Mouse (Mus musculus): ENCODE data around the gene Mef2a. TPM values are rescaled to one million over a fixed set of nuclear protein-coding genes. Genes with fewer than 3 reads are reported as not detected.

Gene Mef2a
- total and polyA plus RNA-seq, 3 experiments: 9.6 to 13.4 TPM; not detected in 1

DNA sequence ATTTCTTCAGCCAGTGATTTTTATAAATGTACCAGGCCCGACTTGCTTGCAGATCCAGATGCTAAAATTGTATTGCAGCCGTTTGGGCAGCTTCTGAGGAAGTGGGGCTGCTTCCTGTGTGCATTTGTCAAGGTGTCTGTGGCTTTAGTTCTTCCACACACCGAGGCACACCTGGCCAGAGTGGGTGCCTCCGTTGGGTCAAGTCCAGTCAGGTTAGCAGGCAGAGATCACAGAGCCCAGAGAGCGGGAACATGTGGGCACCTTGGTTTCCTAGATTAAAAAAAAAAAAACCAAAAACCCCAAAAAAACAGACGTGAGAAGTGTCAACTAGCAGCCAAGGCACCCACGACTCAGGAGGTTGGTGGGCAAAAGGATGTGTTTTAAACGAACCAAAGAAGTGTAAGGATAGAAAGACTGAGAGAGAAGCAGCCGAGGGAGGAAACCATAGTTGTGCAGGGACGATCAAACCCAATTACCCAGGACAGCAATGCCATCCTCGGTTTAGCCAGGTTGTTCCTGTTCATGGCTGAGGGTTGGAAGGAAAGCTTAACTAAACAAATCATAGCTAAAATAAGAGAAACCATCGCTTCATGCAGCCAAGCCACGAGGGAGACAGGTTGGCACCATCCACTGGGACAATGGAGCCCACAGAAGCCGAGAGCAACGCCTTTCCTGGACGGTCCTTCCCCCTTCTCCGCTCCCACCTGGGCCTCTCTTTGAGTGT is 47.1 kb upstream of the Mef2a start:
- Histone ChIP-seq H3K79me2 (ENCODE audit: control insufficient read depth, insufficient read depth, low read length, poor library complexity) (no peaks in the 10 kb centered on the region), H3K4me1 (ENCODE audit: control insufficient read depth in 1 of 2, insufficient read depth in 2 of 2, low read length in 2 of 2) (0 out of 4 replicates have a peak, but pooled peaks cover 0 to 8% of the 10 kb centered on the region in 2 experiments), H3K27me3 (ENCODE audit: control insufficient read depth in 1 of 2, insufficient read depth in 2 of 2, low read length in 2 of 2) (no peaks in the 10 kb centered on the region; a peak in 1 of 4 replicates), H3K27ac (ENCODE audit: control insufficient read depth, low read depth, low read length) (no peak overlapping the region), H3K36me3 (ENCODE audit: control insufficient read depth in 1 of 2, insufficient read depth in 2 of 2, low read length in 2 of 2) (no peaks in the 10 kb centered on the region), H3K9ac (ENCODE audit: control insufficient read depth, low read depth, low read length, poor library complexity, severe bottlenecking) (no peak overlapping the region), H3K9me3 (replicated peaks; ENCODE audit: insufficient read depth, low read length) (no peaks in the 10 kb centered on the region), H3K4me3 (ENCODE audit: control insufficient read depth in 1 of 2, insufficient read depth in 1 of 2, low read depth in 2 of 2, low read length in 2 of 2) (no peak overlapping the region)
- no peak for DNase-seq (ENCODE audit: low read depth, low spot score)
- no peak for TF ChIP-seq KAT2A (conservative IDR thresholded peaks at IDR 0.05; ENCODE audit: low read depth, low read length)
- TF ChIP-seq MAFK (IDR thresholded peaks at IDR 0.05; ENCODE audit: borderline replicate concordance, low read depth, low read length): no peak
- TF ChIP-seq ETS1 (IDR thresholded peaks at IDR 0.05; ENCODE audit: low read depth, low read length): no peak
- TF ChIP-seq MXI1 (IDR thresholded peaks at IDR 0.05; ENCODE audit: low read depth, low read length): no peak
- TF ChIP-seq MEF2A (IDR thresholded peaks at IDR 0.05; ENCODE audit: extremely low read depth, insufficient replicate concordance, low read depth, low read length, poor library complexity, severe bottlenecking): no peak
- no peak for TF ChIP-seq MYC (IDR thresholded peaks at IDR 0.05; ENCODE audit: low read depth, low read length)
- TF ChIP-seq NELFE (IDR thresholded peaks at IDR 0.05; ENCODE audit: low read depth, low read length): no peak
- TF ChIP-seq ZC3H11A (IDR thresholded peaks at IDR 0.05; ENCODE audit: low read depth, low read length): no peak
- TF ChIP-seq UBTF (IDR thresholded peaks at IDR 0.05; ENCODE audit: borderline replicate concordance, insufficient read depth, low read depth, low read length): no peak
- TF ChIP-seq ZKSCAN1 (IDR thresholded peaks at IDR 0.05; ENCODE audit: low read depth, low read length): no peak
- TF ChIP-seq MAX (IDR thresholded peaks at IDR 0.05; ENCODE audit: low read length): no peak
- TF ChIP-seq CHD2 (IDR thresholded peaks at IDR 0.05; ENCODE audit: low read length): no peak
- no peak for TF ChIP-seq POLR2AphosphoS5 (IDR thresholded peaks at IDR 0.05; ENCODE audit: borderline replicate concordance, low read depth, low read length)
- no peak for TF ChIP-seq USF1 (IDR thresholded peaks at IDR 0.05; ENCODE audit: low read depth, low read length)
- no peak for TF ChIP-seq JUND (IDR thresholded peaks at IDR 0.05; ENCODE audit: low read depth, low read length)
- TF ChIP-seq POLR2A (IDR thresholded peaks at IDR 0.05; ENCODE audit: control insufficient read depth in 1 of 2, insufficient read depth in 1 of 2, low read depth in 1 of 2, low read length in 2 of 2, poor library complexity in 1 of 2): no peak
- no peak for TF ChIP-seq ZNF384 (IDR thresholded peaks at IDR 0.05; ENCODE audit: low read depth, low read length)
- no peak for TF ChIP-seq GATA1 (IDR thresholded peaks at IDR 0.05; ENCODE audit: low read depth, low read length)

DNA sequence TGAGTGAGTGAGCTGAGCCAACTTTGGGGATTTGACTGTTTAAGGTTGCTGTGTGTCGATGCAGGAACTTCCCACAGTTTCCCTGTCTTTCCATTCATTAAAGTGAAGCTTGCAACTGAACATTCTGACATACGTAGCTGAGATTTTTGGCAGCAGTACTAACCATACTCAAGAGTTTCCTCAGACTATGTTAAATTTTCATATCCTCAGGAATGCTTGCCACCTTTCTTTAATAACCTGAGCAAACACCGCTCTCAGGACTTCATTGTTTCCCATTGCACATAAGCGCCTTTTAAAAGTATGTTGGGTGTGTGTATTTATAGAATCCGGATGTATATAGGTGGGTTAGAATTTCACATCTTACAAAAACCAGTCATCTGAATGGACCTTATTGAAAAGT is 45.5 kb upstream of the Mef2a start:
- Histone ChIP-seq H3K4me1 (ENCODE audit: control insufficient read depth in 1 of 2, insufficient read depth in 2 of 2, low read length in 2 of 2) (0 out of 4 replicates have a peak, but pooled peaks cover 0 to 8% of the 10 kb centered on the region in 2 experiments), H3K36me3 (ENCODE audit: control insufficient read depth in 1 of 2, insufficient read depth in 2 of 2, low read length in 2 of 2) (no peaks in the 10 kb centered on the region), H3K27ac (ENCODE audit: control insufficient read depth, low read depth, low read length) (no peak overlapping the region), H3K79me2 (ENCODE audit: control insufficient read depth, insufficient read depth, low read length, poor library complexity) (no peaks in the 10 kb centered on the region), H3K27me3 (ENCODE audit: control insufficient read depth in 1 of 2, insufficient read depth in 2 of 2, low read length in 2 of 2) (no peaks in the 10 kb centered on the region; a peak in 1 of 4 replicates), H3K9ac (ENCODE audit: control insufficient read depth, low read depth, low read length, poor library complexity, severe bottlenecking) (no peak overlapping the region), H3K9me3 (replicated peaks; ENCODE audit: insufficient read depth, low read length) (no peaks in the 10 kb centered on the region), H3K4me3 (ENCODE audit: control insufficient read depth in 1 of 2, insufficient read depth in 1 of 2, low read depth in 2 of 2, low read length in 2 of 2) (no peak overlapping the region)
- TF ChIP-seq ZC3H11A (IDR thresholded peaks at IDR 0.05; ENCODE audit: low read depth, low read length) (no peak), MAFK (IDR thresholded peaks at IDR 0.05; ENCODE audit: borderline replicate concordance, low read depth, low read length) (no peak), ELF1 (IDR thresholded peaks at IDR 0.05; ENCODE audit: low read depth, low read length) (no peak), CTCF (IDR thresholded peaks at IDR 0.05 in 2 of 3, conservative IDR thresholded peaks at IDR 0.05 in 1 of 3; ENCODE audit: control insufficient read depth in 1 of 3, insufficient read depth in 1 of 3, low read depth in 2 of 3, low read length in 3 of 3, poor library complexity in 1 of 3, severe bottlenecking in 1 of 3) (no peak), BHLHE40 (IDR thresholded peaks at IDR 0.05; ENCODE audit: borderline replicate concordance, low read depth, low read length) (no peak), POLR2A (IDR thresholded peaks at IDR 0.05; ENCODE audit: control insufficient read depth in 1 of 2, insufficient read depth in 1 of 2, low read depth in 1 of 2, low read length in 2 of 2, poor library complexity in 1 of 2) (no peak), TCF12 (IDR thresholded peaks at IDR 0.05; ENCODE audit: low read depth, low read length) (no peak), RAD21 (IDR thresholded peaks at IDR 0.05; ENCODE audit: low read depth, low read length) (no peak), MAZ (IDR thresholded peaks at IDR 0.05; ENCODE audit: low read depth, low read length) (no peak), E2F4 (IDR thresholded peaks at IDR 0.05; ENCODE audit: borderline replicate concordance, low read depth, low read length) (no peak), CHD1 (IDR thresholded peaks at IDR 0.05; ENCODE audit: low read depth, low read length) (no peak), EP300 (IDR thresholded peaks at IDR 0.05; ENCODE audit: low read depth in 1 of 2, low read length in 2 of 2) (no peak)
- no peak for DNase-seq (ENCODE audit: low read depth, low spot score)

Measured in MEL (cell line).